Mouse (Mus musculus) lung, adult 2 months (tissue): ENCODE results near the gene Bace1.

Experiments
- CTCF ChIP-seq: fragments of 200-500 bp; IDR thresholded peaks from 2 replicates; pipeline ENCODE4 v1.5.1; 2011; ENCODE audit warnings: mild to moderate bottlenecking, low read length, control low read depth; ENCODE audit not compliant: insufficient read depth
- POLR2A ChIP-seq: fragments of 200-500 bp; IDR thresholded peaks from 2 replicates; pipeline ENCODE4 v1.6.1; 2011; ENCODE audit warnings: low read depth, mild to moderate bottlenecking, control low read depth, low read length, borderline replicate concordance; ENCODE audit errors: extremely low read depth

DNA sequence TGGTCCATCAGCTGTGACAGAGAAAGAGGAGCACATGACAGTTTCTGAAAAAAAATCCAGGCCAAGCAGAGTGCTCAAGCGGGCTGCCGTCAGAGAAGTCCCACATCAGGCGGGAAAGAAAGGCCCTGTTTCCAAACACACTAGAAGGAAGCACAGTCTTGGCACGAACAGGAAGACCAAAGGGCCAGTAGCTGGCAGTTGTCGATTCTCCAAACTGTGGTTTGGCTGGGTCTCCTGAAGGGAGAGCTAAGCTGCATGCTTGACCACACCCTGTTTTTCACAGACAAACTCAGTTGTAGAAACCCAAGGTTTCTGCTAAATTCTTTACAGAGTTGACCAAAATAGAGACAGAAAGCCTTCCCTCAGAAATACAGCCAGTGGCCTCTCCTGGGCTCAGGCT lies 42.7 kb upstream of the Bace1 start:
- TF ChIP-seq CTCF (no peak), POLR2A (no peak)
